Mouse (Mus musculus): Measurements from ENCODE around the gene Wif1. TPM values are rescaled to one million over a fixed set of nuclear protein-coding genes. Genes with fewer than 3 reads are reported as not detected.

Gene Wif1
- polyA plus RNA-seq, 1 experiment from 2014 or later = 5.0 TPM

DNA sequence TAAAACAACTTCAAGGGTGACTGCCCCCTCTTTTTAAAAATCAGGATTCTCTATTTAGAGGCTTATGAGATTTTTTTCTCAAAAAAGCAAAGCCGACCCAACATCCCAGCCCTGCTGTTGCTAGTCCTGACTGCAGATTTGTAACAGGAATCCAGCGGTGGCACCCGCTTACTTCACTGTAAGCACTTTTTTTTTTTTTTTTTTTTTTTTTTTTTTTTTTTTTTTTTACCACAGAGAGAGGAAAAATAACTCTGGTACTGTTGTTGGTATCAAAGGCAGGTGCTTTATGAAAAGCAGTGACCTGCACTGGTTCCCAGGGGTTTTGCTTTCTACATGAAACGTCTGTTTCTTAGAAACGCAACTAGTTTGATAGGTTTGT is 798 bp downstream of the Wif1 start:
- Histone ChIP-seq H3K36me3 (ENCODE audit: control insufficient read depth, insufficient read depth, low read length) (no peaks in the 10 kb centered on the region), H3K9ac (ENCODE audit: low read length) (no peak overlapping the region), H3K4me3 (ENCODE audit: low read depth, low read length) (peak overlapping the region; percentile 46), H3K9me3 (replicated peaks; ENCODE audit: control insufficient read depth, low read length) (no peaks in the 10 kb centered on the region), H3K27me3 (replicated peaks; ENCODE audit: control insufficient read depth, insufficient read depth, low read length) (peaks cover 10% of the 10 kb centered on the region; the same call in 1 of the 2 replicates), H3K4me2 (ENCODE audit: low read length) (peak overlapping the region; percentile 67), H3K27ac (ENCODE audit: low read depth, low read length) (no peak overlapping the region), H3K4me1 (ENCODE audit: control insufficient read depth, insufficient read depth, low read length) (0 out of 2 replicates have a peak, but pooled peaks cover 3% of the 10 kb centered on the region)
- ATAC-seq = no peak
- no peak for DNase-seq (ENCODE audit: low spot score)
- 20% methylated on average over 5 of the region's 5 CpGs for WGBS

DNA sequence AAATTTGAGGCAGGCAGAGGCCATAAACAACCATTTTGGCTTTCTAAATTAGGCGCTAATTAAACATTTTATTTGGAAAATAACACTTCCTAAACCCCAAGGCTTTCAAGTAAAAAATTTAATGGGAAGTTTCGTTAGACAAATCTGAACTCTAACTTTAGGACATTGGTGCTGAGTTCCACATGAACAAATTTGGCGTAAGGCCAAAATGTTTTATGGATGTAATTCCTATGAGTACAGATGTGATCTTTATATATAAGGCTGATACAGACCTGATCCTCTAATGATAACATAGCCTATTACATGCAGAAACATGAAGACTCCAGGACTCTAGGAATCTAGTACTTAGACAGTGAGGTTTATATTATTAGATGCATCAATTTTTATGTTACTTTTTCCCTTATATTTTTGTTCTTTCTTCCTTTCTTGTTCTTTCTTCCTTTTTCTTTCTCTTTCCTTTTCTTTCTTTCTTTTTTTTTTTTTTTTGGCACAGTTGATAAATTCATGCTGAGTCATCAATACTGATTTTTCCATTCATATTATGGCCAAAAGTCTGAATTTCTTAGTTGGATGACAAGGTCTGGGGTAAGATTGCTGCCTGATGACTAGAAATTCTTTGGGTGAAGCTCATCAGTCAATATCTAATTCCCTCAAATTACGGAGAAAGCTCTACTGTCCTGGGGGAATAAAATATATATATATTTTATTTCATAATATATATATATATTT is 5.0 kb downstream of the Wif1 start:
- H3K27me3 ChIP-seq (replicated peaks; ENCODE audit: control insufficient read depth, insufficient read depth, low read length) = peaks cover 4% of the 10 kb centered on the region; the same call in 1 of the 2 replicates
- ATAC-seq = no peak
- 83% methylated on average over 4 of the region's 4 CpGs for whole genome bisulfite sequencing

DNA sequence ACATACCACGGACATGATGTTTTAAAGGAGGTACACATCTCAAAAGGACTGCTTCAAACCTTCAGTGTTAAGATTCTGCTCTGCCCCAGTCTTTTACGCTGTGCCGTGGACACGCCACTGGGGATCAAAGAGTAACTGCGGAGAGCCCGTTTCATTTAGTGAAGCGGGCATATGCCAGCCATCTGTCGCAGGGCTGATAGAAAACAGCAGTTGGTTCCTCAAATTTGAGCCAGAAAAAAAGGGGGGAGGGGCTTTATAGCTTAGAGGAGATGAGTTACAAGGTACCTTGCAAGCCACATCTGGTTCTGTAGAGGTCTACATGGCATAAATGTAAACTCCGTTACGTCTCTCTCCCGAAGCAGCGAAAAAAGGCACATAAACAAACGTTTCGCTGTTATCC is 7.2 kb downstream of the Wif1 start:
- no peaks in the 10 kb centered on the region for H3K4me1 ChIP-seq (ENCODE audit: control insufficient read depth, insufficient read depth, low read length)
- H3K4me2 ChIP-seq (ENCODE audit: low read length) = no peak overlapping the region
- 70% methylated on average over 14 of the region's 14 CpGs for WGBS
- no peak overlapping the region for H3K27ac ChIP-seq (ENCODE audit: low read depth, low read length)
- no peaks in the 10 kb centered on the region for H3K27me3 ChIP-seq (replicated peaks; ENCODE audit: control insufficient read depth, insufficient read depth, low read length)
- peak; percentile 62 for ATAC-seq
- H3K9me3 ChIP-seq (replicated peaks; ENCODE audit: control insufficient read depth, low read length) = no peaks in the 10 kb centered on the region
- no peaks in the 10 kb centered on the region for H3K36me3 ChIP-seq (ENCODE audit: control insufficient read depth, insufficient read depth, low read length)
- H3K4me3 ChIP-seq (ENCODE audit: low read depth, low read length) = no peak overlapping the region
- peak; percentile 76 for DNase-seq (ENCODE audit: low spot score)
- no peak overlapping the region for H3K9ac ChIP-seq (ENCODE audit: low read length)

More for the DNA sequence above, 5.0 kb downstream of the Wif1 start:
- Histone ChIP-seq H3K27ac (ENCODE audit: low read depth, low read length) (no peak overlapping the region), H3K9ac (ENCODE audit: low read length) (no peak overlapping the region), H3K4me2 (ENCODE audit: low read length) (no peak overlapping the region), H3K36me3 (ENCODE audit: control insufficient read depth, insufficient read depth, low read length) (no peaks in the 10 kb centered on the region), H3K4me3 (ENCODE audit: low read depth, low read length) (no peak overlapping the region), H3K9me3 (replicated peaks; ENCODE audit: control insufficient read depth, low read length) (no peaks in the 10 kb centered on the region), H3K4me1 (ENCODE audit: control insufficient read depth, insufficient read depth, low read length) (no peaks in the 10 kb centered on the region)
- DNase-seq (ENCODE audit: low spot score) = no peak

DNA sequence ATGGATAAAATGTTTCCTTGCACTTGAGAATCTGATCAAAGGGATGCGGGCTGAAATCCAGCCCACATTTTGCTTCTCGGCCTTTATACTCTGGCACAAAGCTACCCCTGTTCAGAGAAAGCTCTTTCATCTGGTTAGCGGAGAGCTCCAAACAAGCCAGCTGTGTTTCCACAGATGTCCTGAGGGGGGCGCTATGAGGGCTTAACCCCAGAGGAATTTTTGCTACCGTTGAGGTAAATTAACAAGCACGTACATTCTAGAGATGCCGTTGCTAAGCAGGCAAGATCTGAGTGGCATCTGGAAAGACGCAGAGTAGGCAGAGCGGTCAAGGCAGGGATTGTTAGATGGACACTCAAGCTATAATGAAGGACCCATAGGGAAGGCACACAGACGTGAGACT is 13.7 kb downstream of the Wif1 start:
- Histone ChIP-seq H3K4me2 (ENCODE audit: low read length) (no peak overlapping the region), H3K27ac (ENCODE audit: low read depth, low read length) (no peak overlapping the region), H3K9ac (ENCODE audit: low read length) (no peak overlapping the region), H3K9me3 (replicated peaks; ENCODE audit: control insufficient read depth, low read length) (no peaks in the 10 kb centered on the region), H3K36me3 (ENCODE audit: control insufficient read depth, insufficient read depth, low read length) (no peaks in the 10 kb centered on the region), H3K4me1 (ENCODE audit: control insufficient read depth, insufficient read depth, low read length) (no peaks in the 10 kb centered on the region), H3K27me3 (replicated peaks; ENCODE audit: control insufficient read depth, insufficient read depth, low read length) (no peaks in the 10 kb centered on the region), H3K4me3 (ENCODE audit: low read depth, low read length) (no peak overlapping the region)
- ATAC-seq (no peak), DNase-seq (ENCODE audit: low spot score) (no peak)
- WGBS = 78% methylated on average over 10 of the region's 10 CpGs

DNA sequence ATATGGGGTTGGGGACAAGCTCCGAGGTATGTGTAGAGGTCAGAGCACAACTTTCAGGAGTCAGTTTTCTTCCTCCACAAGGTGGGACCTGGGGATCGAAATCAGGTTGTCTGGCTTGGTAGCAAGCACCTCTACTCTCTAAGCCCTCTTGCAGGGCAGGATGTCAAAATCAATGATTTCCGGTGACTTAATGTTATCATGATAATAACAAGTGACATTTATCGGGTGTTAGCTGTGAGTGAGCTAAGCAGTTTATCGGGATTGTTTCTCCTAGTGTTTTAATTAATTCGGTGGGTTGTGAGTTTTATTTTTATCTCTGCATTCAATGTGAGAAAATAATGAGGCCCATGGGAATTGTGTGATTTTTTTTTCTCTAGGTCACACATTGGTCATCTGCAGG is 18.3 kb downstream of the Wif1 start:
- no peaks in the 10 kb centered on the region for H3K36me3 ChIP-seq (ENCODE audit: control insufficient read depth, insufficient read depth, low read length)
- no peak overlapping the region for H3K4me3 ChIP-seq (ENCODE audit: low read depth, low read length)
- no peak overlapping the region for H3K9ac ChIP-seq (ENCODE audit: low read length)
- no peaks in the 10 kb centered on the region for H3K9me3 ChIP-seq (replicated peaks; ENCODE audit: control insufficient read depth, low read length)
- ATAC-seq (no peak), DNase-seq (ENCODE audit: low spot score) (no peak)
- 89% methylated on average over 6 of the region's 6 CpGs for whole genome bisulfite sequencing
- no peaks in the 10 kb centered on the region for H3K27me3 ChIP-seq (replicated peaks; ENCODE audit: control insufficient read depth, insufficient read depth, low read length)
- no peak overlapping the region for H3K27ac ChIP-seq (ENCODE audit: low read depth, low read length)
- H3K4me1 ChIP-seq (ENCODE audit: control insufficient read depth, insufficient read depth, low read length) = peaks cover 15% of the 10 kb centered on the region
- H3K4me2 ChIP-seq (ENCODE audit: low read length) = no peak overlapping the region

DNA sequence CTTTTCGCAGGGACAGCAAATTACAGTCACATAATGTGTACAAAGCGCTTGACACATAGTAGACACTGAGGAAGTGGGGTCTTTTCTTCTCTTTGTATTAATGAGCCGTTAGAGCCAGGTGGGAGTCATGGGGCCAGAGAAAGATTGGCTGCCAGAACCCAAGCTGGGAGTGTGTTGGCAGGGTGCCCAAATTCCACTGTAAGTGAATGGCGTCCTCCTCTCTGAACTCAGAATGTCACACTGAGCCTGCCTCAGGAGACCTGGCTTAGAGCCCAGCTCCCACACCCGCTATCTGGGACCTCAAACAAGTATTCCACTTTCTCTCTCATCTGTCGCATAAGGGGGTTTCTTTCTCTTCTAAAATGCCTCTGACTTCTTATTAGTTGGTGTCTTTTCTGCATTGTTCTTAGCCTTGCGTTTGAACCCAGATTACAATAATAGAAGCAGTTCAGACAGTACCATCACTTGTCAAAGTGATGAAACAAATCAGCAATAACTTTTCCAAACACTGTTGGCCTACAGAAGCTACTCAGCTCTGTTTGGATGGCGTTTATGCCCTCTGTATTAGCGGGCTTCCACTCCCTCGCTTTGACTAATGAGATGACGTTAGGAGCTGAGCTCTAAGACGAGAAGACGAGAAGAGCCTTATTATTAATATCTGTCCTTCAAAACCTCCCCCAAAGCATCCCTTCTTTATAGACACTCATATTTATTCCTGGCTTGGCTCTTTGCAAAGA is 21.9 kb downstream of the Wif1 start:
- H3K36me3 ChIP-seq (ENCODE audit: control insufficient read depth, insufficient read depth, low read length) = no peaks in the 10 kb centered on the region
- H3K9me3 ChIP-seq (replicated peaks; ENCODE audit: control insufficient read depth, low read length) = no peaks in the 10 kb centered on the region
- 4% methylated on average over 13 of the region's 13 CpGs for WGBS
- H3K27me3 ChIP-seq (replicated peaks; ENCODE audit: control insufficient read depth, insufficient read depth, low read length) = no peaks in the 10 kb centered on the region
- no peak overlapping the region; the same call in 1 of the 2 replicates for H3K4me2 ChIP-seq (ENCODE audit: low read length)
- H3K4me1 ChIP-seq (ENCODE audit: control insufficient read depth, insufficient read depth, low read length) = peaks cover 15% of the 10 kb centered on the region
- peak; percentile 97 for DNase-seq (ENCODE audit: low spot score)
- peak overlapping the region; percentile 28; the same call in 1 of the 2 replicates for H3K27ac ChIP-seq (ENCODE audit: low read depth, low read length)
- H3K9ac ChIP-seq (ENCODE audit: low read length) = no peak overlapping the region
- H3K4me3 ChIP-seq (ENCODE audit: low read depth, low read length) = no peak overlapping the region
- ATAC-seq = peak; percentile 94

DNA sequence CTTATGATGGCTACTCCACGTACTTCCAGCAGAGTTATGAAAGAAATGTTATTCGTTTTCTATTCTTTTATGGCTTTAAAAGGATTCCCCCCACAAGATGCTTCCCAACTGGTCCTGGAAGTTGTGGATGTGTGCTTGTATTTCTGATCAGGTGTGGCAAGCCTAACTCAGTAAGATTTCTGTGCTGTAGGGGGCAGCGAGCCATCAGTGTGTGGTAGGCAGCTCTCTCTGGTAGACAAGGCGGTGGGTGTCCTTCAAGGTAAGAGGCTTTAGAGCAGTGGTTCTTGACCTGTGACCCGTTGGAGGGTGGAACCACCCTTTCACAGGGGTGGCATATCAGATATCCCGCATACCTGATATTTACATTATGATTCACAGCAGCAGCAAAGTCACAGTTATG is 23.1 kb downstream of the Wif1 start:
- Histone ChIP-seq H3K36me3 (ENCODE audit: control insufficient read depth, insufficient read depth, low read length) (no peaks in the 10 kb centered on the region), H3K27ac (ENCODE audit: low read depth, low read length) (no peak overlapping the region), H3K4me3 (ENCODE audit: low read depth, low read length) (no peak overlapping the region), H3K9ac (ENCODE audit: low read length) (no peak overlapping the region), H3K4me2 (ENCODE audit: low read length) (no peak overlapping the region), H3K27me3 (replicated peaks; ENCODE audit: control insufficient read depth, insufficient read depth, low read length) (no peaks in the 10 kb centered on the region), H3K9me3 (replicated peaks; ENCODE audit: control insufficient read depth, low read length) (no peaks in the 10 kb centered on the region), H3K4me1 (ENCODE audit: control insufficient read depth, insufficient read depth, low read length) (peaks cover 20% of the 10 kb centered on the region)
- ATAC-seq = no peak
- no peak for DNase-seq (ENCODE audit: low spot score)
- 86% methylated on average over 6 of the region's 6 CpGs for WGBS

DNA sequence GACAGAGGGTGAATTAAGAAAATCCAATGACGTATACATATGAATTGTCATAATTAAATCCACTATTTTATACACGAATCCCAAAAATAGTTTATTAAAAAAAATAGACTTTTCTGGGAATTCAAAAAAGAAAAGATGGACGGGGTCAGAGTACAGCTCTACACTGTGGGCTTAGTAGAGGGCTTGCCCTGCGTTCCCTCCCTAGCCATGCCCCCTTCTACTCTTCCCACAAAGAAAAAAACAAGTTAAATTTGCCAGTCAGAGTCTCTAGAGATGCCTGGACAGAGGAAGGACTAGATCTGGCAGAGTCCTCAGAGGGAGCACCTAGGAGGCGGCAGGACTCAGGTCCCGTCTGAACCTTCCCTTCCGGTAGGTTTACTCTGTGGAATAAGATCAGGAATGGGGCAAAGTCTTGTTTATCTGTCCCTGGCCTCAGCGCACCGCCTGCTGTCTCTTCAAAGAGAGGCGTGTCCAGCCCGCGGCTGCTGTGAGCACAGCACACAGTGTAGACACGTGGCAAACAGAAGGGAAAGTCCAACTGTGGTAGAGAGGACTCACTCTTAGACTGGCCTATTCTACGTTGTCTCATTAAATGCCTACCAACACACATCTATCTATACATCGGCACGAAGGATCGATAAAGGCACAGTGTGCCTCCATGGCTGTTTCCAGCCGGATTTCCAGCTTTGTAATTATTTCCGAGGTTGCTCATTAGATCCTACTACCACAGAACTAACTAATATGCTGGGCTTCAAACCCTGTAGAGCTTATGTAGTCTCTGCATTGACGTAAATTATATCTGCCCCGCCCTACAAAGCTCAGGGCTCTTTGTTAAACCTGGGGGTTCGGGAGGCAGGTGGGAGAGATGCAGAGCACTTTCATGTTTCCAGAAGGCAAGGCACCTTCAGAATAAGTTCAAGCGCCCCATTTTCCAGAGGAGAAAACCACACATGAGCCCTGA is 25.6 kb downstream of the Wif1 start:
- ATAC-seq = no peak
- DNase-seq (ENCODE audit: low spot score) = no peak
- WGBS = 73% methylated on average over 23 of the region's 23 CpGs

More for the DNA sequence above, 25.6 kb downstream of the Wif1 start:
- Histone ChIP-seq H3K4me1 (ENCODE audit: control insufficient read depth, insufficient read depth, low read length) (peaks cover 19% of the 10 kb centered on the region), H3K4me2 (ENCODE audit: low read length) (no peak overlapping the region), H3K9me3 (replicated peaks; ENCODE audit: control insufficient read depth, low read length) (no peaks in the 10 kb centered on the region), H3K4me3 (ENCODE audit: low read depth, low read length) (no peak overlapping the region), H3K36me3 (ENCODE audit: control insufficient read depth, insufficient read depth, low read length) (no peaks in the 10 kb centered on the region), H3K27me3 (replicated peaks; ENCODE audit: control insufficient read depth, insufficient read depth, low read length) (no peaks in the 10 kb centered on the region), H3K9ac (ENCODE audit: low read length) (no peak overlapping the region), H3K27ac (ENCODE audit: low read depth, low read length) (no peak overlapping the region)

Measured in forebrain, embryonic 14.5 days (tissue).